Mouse (Mus musculus): Measurements from ENCODE around the gene Glis3. TPM values are rescaled to one million over a fixed set of nuclear protein-coding genes. Genes with fewer than 3 reads are reported as not detected.

Glis3 gene
- polyA plus RNA-seq, 1 experiment from 2014 or later: 1.8 TPM

DNA sequence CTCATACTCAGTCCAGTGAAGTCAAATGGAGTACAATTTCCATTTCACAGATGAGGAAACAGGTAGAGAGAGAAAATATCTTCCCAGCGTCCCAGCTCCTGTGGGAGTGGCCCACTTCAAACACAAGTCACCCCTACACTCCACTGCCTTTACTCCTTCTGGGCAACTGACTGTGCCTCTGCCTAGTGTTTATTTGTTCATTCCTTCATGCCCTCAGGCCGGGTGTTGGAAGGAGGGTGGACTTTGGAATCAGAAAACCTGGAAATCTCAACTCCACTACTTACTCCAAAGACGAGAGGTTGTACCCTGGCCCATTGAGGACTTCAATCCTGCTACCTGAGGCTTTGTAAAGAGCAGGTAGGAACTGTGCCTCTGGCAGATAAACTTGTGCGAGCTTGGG lies 6.5 kb upstream of the Glis3 start:
- no peak overlapping the region for H3K4me2 ChIP-seq (replicated peaks; ENCODE audit: low read depth, low read length)
- no peaks in the 10 kb centered on the region for H3K36me3 ChIP-seq (ENCODE audit: control insufficient read depth, insufficient read depth, low read length)
- no peaks in the 10 kb centered on the region for H3K27me3 ChIP-seq (ENCODE audit: control insufficient read depth, insufficient read depth, low read length)
- no peaks in the 10 kb centered on the region for H3K4me1 ChIP-seq (ENCODE audit: control insufficient read depth, insufficient read depth, low read length)
- 52% methylated on average over 4 of the region's 4 CpGs for WGBS
- H3K9ac ChIP-seq (replicated peaks; ENCODE audit: low read depth, low read length): no peak overlapping the region
- H3K27ac ChIP-seq (ENCODE audit: low read length): no peak overlapping the region
- no peak for ATAC-seq (ENCODE audit: insufficient number of reproducible peaks, insufficient read depth, low FRiP score, low read depth)
- no peak overlapping the region for H3K4me3 ChIP-seq (ENCODE audit: low read depth, low read length)
- H3K9me3 ChIP-seq (ENCODE audit: control insufficient read depth, low read depth, low read length): no peaks in the 10 kb centered on the region

- WGBS: 91% methylated on average over 4 of the region's 4 CpGs
Observed at GRCm38 (mm10) chr19:28685484-28685883, 5.6 kb upstream of the Glis3 start.

DNA sequence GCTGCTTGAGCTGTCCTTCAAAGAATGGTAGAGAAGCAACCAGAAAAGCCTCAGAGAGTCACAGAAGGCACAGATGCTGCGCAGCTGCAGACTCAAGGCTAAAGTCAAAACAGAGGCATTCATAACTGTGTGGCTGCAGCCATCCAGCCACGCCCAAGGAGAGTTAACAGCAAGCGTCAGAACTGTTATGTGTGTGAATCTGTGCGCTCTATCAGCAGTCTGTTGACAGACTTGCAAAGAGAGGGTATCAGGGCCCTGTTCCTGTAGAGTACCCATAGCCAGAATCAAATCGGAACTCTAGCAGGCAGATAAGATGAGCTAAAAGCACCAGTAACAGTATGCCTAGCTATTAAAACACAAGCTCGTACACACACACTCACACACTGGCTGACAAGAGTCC lies 4.5 kb upstream of the Glis3 start:
- Histone ChIP-seq H3K27me3 (ENCODE audit: control insufficient read depth, insufficient read depth, low read length) (no peaks in the 10 kb centered on the region), H3K36me3 (ENCODE audit: control insufficient read depth, insufficient read depth, low read length) (no peaks in the 10 kb centered on the region), H3K9me3 (ENCODE audit: control insufficient read depth, low read depth, low read length) (no peaks in the 10 kb centered on the region), H3K27ac (ENCODE audit: low read length) (no peak overlapping the region), H3K9ac (replicated peaks; ENCODE audit: low read depth, low read length) (no peak overlapping the region), H3K4me2 (replicated peaks; ENCODE audit: low read depth, low read length) (no peak overlapping the region), H3K4me3 (ENCODE audit: low read depth, low read length) (no peak overlapping the region), H3K4me1 (ENCODE audit: control insufficient read depth, insufficient read depth, low read length) (no peaks in the 10 kb centered on the region; the same call in 1 of the 2 replicates)
- WGBS: 72% methylated on average over 6 of the region's 6 CpGs
- no peak for ATAC-seq (ENCODE audit: insufficient number of reproducible peaks, insufficient read depth, low FRiP score, low read depth)

More at GRCm38 (mm10) chr19:28685484-28685883, 5.6 kb upstream of the Glis3 start:
- no peak for ATAC-seq (ENCODE audit: insufficient number of reproducible peaks, insufficient read depth, low FRiP score, low read depth)
- no peaks in the 10 kb centered on the region; the same call in 1 of the 2 replicates for H3K4me1 ChIP-seq (ENCODE audit: control insufficient read depth, insufficient read depth, low read length)
- H3K9me3 ChIP-seq (ENCODE audit: control insufficient read depth, low read depth, low read length): no peaks in the 10 kb centered on the region
- H3K36me3 ChIP-seq (ENCODE audit: control insufficient read depth, insufficient read depth, low read length): no peaks in the 10 kb centered on the region
- no peaks in the 10 kb centered on the region for H3K27me3 ChIP-seq (ENCODE audit: control insufficient read depth, insufficient read depth, low read length)
- H3K4me2 ChIP-seq (replicated peaks; ENCODE audit: low read depth, low read length): no peak overlapping the region
- H3K9ac ChIP-seq (replicated peaks; ENCODE audit: low read depth, low read length): no peak overlapping the region
- no peak overlapping the region for H3K4me3 ChIP-seq (ENCODE audit: low read depth, low read length)
- H3K27ac ChIP-seq (ENCODE audit: low read length): no peak overlapping the region

GRCm38 (mm10) chr19:28683346-28683745 lies 3.5 kb upstream of the Glis3 start:
- 80% methylated on average over 4 of the region's 4 CpGs for WGBS
- H3K27ac ChIP-seq (ENCODE audit: low read length): no peak overlapping the region
- no peaks in the 10 kb centered on the region for H3K36me3 ChIP-seq (ENCODE audit: control insufficient read depth, insufficient read depth, low read length)
- H3K4me2 ChIP-seq (replicated peaks; ENCODE audit: low read depth, low read length): no peak overlapping the region
- no peak overlapping the region for H3K9ac ChIP-seq (replicated peaks; ENCODE audit: low read depth, low read length)
- no peak for ATAC-seq (ENCODE audit: insufficient number of reproducible peaks, insufficient read depth, low FRiP score, low read depth)
- H3K9me3 ChIP-seq (ENCODE audit: control insufficient read depth, low read depth, low read length): no peaks in the 10 kb centered on the region
- no peak overlapping the region for H3K4me3 ChIP-seq (ENCODE audit: low read depth, low read length)
- H3K4me1 ChIP-seq (ENCODE audit: control insufficient read depth, insufficient read depth, low read length): peaks cover 5% of the 10 kb centered on the region; the same call in 1 of the 2 replicates
- no peaks in the 10 kb centered on the region for H3K27me3 ChIP-seq (ENCODE audit: control insufficient read depth, insufficient read depth, low read length)

GRCm38 (mm10) chr19:28679291-28679775 lies 544 bp downstream of the Glis3 start:
- H3K36me3 ChIP-seq (ENCODE audit: control insufficient read depth, insufficient read depth, low read length): no peaks in the 10 kb centered on the region
- WGBS: under 1% methylated on average over 28 of the region's 28 CpGs
- no peak for ATAC-seq (ENCODE audit: insufficient number of reproducible peaks, insufficient read depth, low FRiP score, low read depth)

DNA sequence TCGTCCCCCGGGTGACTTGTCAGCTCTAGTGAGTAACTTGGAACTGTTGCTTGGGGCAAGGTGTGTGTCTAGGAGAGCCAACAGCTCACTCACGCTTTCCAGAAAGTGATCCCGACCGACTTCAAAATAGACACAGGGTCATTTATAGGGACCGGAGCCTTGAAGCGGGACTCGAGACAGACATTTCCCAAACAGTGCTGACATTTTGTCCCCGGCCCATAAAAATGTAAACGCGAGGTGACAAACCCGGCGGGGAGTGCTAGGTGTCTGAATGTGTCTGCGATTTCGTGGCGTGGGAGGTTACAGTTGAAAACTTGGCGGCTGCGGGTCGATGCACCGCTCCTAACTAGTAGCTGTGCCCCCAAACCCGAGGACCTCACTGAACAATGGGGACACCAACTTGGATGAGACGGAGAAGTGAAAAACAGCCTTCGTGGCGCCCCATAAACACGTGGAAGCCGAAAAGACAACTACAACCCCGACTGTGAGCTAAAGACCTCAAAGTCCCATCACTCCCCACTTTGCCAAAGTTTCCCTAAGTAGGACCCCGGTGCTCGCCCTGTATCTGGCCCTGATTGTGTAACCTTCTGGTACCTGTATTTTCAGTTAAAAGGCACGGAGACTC lies 1.1 kb downstream of the Glis3 start:
- Histone ChIP-seq H3K4me2 (replicated peaks; ENCODE audit: low read depth, low read length) (peak overlapping the region; percentile 99), H3K27ac (ENCODE audit: low read length) (no peak overlapping the region), H3K27me3 (ENCODE audit: control insufficient read depth, insufficient read depth, low read length) (no peaks in the 10 kb centered on the region; the same call in 1 of the 2 replicates), H3K4me3 (ENCODE audit: low read depth, low read length) (peak overlapping the region; percentile 61), H3K9ac (replicated peaks; ENCODE audit: low read depth, low read length) (no peak overlapping the region), H3K4me1 (ENCODE audit: control insufficient read depth, insufficient read depth, low read length) (peaks cover 11% of the 10 kb centered on the region; the same call in 1 of the 2 replicates), H3K36me3 (ENCODE audit: control insufficient read depth, insufficient read depth, low read length) (no peaks in the 10 kb centered on the region), H3K9me3 (ENCODE audit: control insufficient read depth, low read depth, low read length) (no peaks in the 10 kb centered on the region)
- no peak for ATAC-seq (ENCODE audit: insufficient number of reproducible peaks, insufficient read depth, low FRiP score, low read depth)
- under 1% methylated on average over 30 of the region's 30 CpGs for WGBS

More at GRCm38 (mm10) chr19:28679291-28679775, 544 bp downstream of the Glis3 start:
- peaks cover 11% of the 10 kb centered on the region; the same call in 1 of the 2 replicates for H3K4me1 ChIP-seq (ENCODE audit: control insufficient read depth, insufficient read depth, low read length)
- peak overlapping the region; percentile 15; the same call in 1 of the 2 replicates for H3K27ac ChIP-seq (ENCODE audit: low read length)
- H3K4me2 ChIP-seq (replicated peaks; ENCODE audit: low read depth, low read length): peak overlapping the region; percentile 99
- H3K27me3 ChIP-seq (ENCODE audit: control insufficient read depth, insufficient read depth, low read length): no peaks in the 10 kb centered on the region; the same call in 1 of the 2 replicates
- peak overlapping the region; percentile 45 for H3K9ac ChIP-seq (replicated peaks; ENCODE audit: low read depth, low read length)
- H3K4me3 ChIP-seq (ENCODE audit: low read depth, low read length): peak overlapping the region; percentile 61
- H3K9me3 ChIP-seq (ENCODE audit: control insufficient read depth, low read depth, low read length): no peaks in the 10 kb centered on the region

DNA sequence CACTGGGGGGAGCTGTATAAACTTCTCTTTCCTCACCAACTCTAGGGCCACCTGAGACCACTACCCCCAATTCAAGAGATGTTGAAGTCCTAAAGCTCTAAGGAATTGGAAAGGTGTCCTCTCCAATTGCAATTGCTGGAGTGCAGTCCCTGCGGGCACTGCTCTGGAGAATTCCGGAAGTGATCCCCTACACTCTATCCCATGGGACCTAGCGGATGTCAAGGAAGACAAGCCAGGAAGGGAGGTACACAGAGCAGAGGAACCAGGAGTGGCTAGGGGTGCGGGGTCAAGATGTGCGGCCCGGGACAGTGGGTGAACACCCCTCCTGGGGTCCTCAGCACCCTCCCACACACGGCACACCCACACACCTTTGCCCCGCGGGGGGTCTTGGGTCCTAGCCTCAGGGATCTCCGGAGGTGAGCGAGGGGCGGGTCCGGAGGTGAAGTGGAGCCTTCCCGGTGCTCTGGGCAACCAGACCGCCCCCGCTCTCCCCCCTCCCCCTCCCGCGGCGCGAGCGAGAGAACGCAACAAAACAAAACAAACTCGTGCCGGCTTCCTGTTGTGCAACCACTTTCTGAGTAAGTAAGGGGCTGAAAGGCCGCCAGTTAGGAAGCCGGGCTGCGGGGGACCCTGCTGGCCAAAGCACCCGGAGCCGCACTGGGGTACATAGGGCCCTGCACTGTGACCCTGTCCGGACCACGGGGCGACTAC lies 2.0 kb downstream of the Glis3 start:
- peak overlapping the region; percentile 99 for H3K4me2 ChIP-seq (replicated peaks; ENCODE audit: low read depth, low read length)
- H3K9ac ChIP-seq (replicated peaks; ENCODE audit: low read depth, low read length): 0 out of 2 replicates have a peak overlapping the region, but pooled peaks have one; percentile 18
- H3K9me3 ChIP-seq (ENCODE audit: control insufficient read depth, low read depth, low read length): no peaks in the 10 kb centered on the region
- no peaks in the 10 kb centered on the region; the same call in 1 of the 2 replicates for H3K27me3 ChIP-seq (ENCODE audit: control insufficient read depth, insufficient read depth, low read length)
- H3K4me1 ChIP-seq (ENCODE audit: control insufficient read depth, insufficient read depth, low read length): peaks cover 11% of the 10 kb centered on the region; the same call in 1 of the 2 replicates
- no peak overlapping the region for H3K27ac ChIP-seq (ENCODE audit: low read length)
- H3K4me3 ChIP-seq (ENCODE audit: low read depth, low read length): peak overlapping the region; percentile 61
- 2% methylated on average over 31 of the region's 32 CpGs for WGBS
- ATAC-seq (ENCODE audit: insufficient number of reproducible peaks, insufficient read depth, low FRiP score, low read depth): peak; percentile 19; the same call in 1 of the 2 replicates
- H3K36me3 ChIP-seq (ENCODE audit: control insufficient read depth, insufficient read depth, low read length): no peaks in the 10 kb centered on the region

DNA sequence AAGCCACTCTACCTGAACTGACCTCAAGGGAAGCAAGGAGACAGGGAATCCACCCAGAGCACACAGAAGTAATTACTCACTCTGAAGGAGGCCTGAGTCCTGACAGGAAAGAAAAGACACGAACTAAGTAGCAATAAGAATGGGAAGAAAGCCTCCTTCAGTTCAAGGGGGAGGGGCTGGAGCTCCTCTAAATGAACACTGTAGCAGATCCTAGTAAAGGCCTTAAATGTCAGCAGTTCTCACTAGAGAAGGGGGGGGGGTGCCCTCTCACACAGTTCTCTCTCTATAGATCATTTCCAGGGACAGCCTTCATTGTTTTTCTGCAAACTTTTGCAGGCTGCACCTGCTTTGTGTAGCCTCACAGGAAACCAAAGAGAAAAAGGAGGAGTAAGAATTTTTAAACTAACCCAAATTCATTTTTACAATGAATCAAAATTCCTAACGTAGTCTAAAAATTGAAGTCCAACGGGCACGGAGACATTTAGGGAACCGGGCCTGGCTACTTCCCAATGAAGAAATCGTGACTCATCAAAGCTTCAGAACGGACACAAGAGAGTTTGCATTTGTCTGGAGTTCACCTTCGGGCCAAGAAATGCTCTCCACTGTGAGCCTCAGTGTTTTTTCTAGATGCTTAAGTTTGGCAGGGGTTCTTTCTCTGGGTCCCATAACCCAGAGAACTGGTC lies 2.7 kb downstream of the Glis3 start:
- H3K9me3 ChIP-seq (ENCODE audit: control insufficient read depth, low read depth, low read length): no peaks in the 10 kb centered on the region
- no peak overlapping the region for H3K27ac ChIP-seq (ENCODE audit: low read length)
- no peaks in the 10 kb centered on the region for H3K36me3 ChIP-seq (ENCODE audit: control insufficient read depth, insufficient read depth, low read length)
- no peaks in the 10 kb centered on the region; the same call in 1 of the 2 replicates for H3K27me3 ChIP-seq (ENCODE audit: control insufficient read depth, insufficient read depth, low read length)
- WGBS: 32% methylated on average over 8 of the region's 8 CpGs
- no peak for ATAC-seq (ENCODE audit: insufficient number of reproducible peaks, insufficient read depth, low FRiP score, low read depth)
- peak overlapping the region; percentile 99; the same call in 1 of the 2 replicates for H3K4me2 ChIP-seq (replicated peaks; ENCODE audit: low read depth, low read length)
- no peak overlapping the region for H3K9ac ChIP-seq (replicated peaks; ENCODE audit: low read depth, low read length)
- H3K4me3 ChIP-seq (ENCODE audit: low read depth, low read length): no peak overlapping the region
- peaks cover 11% of the 10 kb centered on the region; the same call in 1 of the 2 replicates for H3K4me1 ChIP-seq (ENCODE audit: control insufficient read depth, insufficient read depth, low read length)

Measured in stomach, embryonic 14.5 days (tissue).